Mouse (Mus musculus) T-helper 2 cell (primary cell): ENCODE results near the gene Rpl41.
"Not testable (repeated sequence)": the region's sequence is repeated elsewhere in the genome, so short reads cannot be mapped to it uniquely, and the experiment has no call there.

Experiments
- in situ Hi-C: fragments of 300-600 bp; cut with MboI, MseI; formaldehyde crosslinking; loops from one replicate; pipeline ENCODE4 v1.15.1; 2025; ENCODE audit warnings: high pct_unique_total_duplicates

Rpl41 gene

DNA sequence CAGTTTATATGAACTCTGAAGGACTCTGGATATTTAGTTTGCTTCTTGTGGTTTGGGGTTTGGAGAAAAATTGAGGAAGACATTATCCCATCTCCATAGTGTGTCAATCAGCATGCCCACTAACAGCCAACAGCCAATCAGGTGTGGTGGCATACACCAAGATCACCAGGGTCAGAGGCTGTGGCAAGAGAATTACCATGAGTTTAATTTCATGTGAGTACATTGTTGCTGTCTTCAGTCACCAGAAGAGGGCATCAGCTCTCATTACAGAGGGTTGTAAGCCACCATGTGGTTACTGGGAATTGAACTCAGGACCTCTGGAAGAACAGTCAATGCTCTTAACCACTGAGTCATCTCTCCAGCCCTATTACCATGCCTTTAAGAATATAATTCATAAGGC lies 7.2 kb upstream of the Rpl41 start:
- in situ Hi-C loops, result no loop called here

- in situ Hi-C loops, result not testable (repeated sequence)
Observed at GRCm38 (mm10) chr10:128555567-128555966, 6.5 kb upstream of the Rpl41 start.

DNA sequence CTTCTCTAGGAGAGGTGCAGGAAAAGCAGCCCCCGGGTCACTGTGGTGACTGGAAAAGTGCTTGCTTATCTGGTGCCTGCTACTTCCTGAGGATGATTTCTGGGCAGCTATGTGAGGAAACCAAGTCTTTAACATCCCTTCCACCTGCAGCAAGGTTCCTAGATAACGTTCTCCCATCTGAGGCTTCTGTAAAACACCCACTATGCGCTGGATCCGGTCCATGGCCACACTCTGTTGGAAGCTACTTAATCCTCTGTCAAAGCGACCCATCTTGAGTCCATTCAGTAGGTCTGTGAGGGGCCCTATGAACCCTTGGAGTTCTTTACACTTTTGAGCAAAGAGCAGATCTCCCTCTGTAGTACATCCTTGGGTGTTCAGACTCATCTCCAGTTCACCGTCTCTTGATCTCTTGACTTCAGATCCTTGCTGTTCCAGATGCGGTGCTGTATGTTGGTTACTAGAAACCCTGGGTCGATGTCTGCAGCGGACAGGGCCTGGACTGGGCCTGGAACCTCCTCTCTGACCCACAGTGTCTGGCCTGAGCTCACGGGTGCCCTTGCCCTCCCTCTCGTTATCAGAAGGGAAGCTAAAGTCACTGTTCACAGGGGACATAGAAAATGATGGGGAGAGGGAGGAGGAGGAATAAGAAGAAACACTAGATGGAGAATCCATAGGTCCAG lies 1.2 kb upstream of the Rpl41 start:
- in situ Hi-C loops, result not testable (repeated sequence)

DNA sequence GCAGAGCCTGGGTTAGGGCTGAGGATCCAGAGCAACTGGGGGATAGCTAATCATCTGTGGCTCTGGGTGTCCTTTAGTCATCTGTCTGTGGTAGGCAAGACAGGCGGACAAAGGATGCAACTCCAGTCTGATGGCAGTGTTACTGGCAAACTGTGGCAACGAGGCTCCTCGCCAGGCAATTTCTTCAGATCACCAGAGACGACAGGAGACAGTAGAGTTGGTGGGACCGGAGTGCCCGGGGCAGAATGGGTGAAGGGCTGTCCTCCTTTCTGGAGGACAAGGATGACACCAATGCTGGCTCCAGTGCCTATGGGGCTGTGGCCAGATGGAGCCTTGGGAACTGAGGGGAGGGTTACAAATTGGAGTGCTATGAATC lies 565 bp upstream of the Rpl41 start:
- in situ Hi-C loops, result not testable (repeated sequence)

DNA sequence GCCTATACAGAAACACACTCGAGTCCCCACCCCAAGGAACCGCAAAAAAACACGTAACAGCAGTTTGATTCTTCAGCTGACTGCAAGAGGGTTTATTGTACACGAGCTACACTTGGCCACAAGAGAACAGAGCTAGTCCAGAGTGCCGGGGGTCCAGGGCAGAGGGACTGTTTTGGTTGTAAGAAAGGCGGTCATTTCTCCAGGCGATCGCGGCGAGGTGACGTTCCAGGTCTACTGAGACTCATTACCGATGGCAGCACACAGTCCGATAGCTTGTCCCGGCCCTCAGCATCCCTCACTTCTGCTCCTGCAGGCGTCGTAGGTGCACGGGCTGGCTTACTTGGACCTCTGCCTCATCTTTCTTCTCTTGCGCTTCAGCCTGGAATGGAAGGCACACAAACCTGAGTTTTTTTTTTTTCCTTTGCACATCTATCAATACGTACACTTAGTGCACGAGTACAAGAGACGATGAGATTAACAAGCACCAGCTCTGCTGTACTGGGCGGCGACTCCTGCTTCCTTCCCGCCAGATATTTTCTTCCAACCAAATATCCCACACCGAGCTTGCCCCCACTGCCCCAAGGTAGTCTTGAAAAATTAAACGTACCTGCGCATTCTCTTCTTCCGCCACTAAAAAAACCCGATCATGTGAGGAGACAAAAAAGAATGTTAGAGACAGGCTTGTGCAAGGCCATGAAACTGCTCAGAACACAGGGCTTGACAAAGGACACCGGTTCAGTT lies 884 bp downstream of the Rpl41 start:
- in situ Hi-C loops, result not testable (repeated sequence)

DNA sequence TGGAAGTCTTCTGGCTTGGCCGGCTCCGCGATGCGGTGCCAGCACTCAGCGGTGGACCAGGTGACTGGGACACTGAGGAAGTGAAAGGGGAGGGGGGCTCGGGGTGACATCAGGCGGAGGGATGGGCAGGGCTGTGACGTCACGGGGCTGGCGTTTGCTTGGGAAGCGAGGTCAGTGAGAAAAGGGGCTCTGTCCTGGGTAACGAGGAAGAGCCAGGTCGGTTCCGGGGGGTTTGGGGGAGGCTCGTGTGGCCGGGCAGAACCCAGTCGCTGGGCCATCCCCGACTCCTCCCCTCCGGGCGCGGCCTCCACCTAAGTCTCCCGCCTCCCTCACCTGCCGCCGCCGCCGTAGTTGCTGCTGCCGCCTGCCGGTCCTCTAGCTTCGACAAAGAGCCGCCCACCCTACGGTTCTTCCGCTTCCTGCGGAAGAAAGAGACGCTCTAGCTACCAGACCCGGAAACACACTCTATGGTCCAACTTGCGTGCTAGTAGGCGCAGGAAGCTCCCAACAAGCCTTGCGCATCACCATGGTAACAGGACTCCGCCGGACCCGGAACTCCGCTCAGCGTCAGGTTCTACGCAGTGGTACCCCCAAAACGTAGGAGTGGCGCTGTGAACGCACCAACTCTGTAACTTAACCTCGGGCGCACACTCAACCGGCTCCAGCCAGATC lies 1.6 kb downstream of the Rpl41 start, which contains the start of gene Zc3h10:
Gene Zc3h10 (minus strand): TSS at position 414 of the 672 bp plus-strand sequence.
- in situ Hi-C loops, result no loop called here

DNA sequence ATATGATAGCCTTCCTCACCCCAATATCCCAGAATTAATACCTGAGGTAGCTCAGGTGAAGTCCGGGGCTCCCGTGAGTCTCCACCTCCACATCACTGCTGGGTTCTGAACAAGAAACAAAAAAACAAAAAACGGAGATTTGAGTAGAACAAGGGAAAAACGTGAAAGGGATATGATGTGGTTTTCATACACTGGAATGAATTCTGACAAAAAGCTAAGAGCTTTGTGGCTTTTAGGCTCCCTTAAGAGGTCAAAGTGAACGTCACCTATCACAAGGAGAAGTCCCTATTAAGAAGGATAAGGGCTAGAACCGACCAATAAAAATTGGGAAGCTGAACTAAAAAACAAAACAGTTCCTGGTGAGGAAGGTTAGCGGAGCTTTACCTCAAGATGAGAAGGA lies 2.3 kb downstream of the Rpl41 start:
- in situ Hi-C loops, result no loop called here

DNA sequence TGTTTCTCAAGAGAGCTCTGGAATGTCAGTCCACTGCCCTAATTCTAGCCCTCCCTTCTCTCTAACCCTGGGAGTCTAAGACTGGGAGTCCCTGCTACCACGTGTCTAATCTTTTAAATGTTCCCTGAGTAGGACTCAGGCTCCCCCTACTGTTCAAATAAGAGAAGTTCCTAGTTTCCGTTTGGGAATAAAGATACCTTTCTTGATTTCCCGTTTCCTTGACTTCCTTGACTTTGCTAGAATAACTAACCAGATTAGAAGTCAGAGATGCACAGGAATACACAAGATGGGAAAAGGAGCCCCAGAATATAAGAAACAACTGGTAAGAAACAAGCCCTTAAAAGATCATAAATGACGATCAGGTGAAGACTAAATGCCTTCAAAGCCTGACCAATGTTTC lies 2.7 kb downstream of the Rpl41 start:
- in situ Hi-C loops, result no loop called here

- in situ Hi-C loops, result no loop called here
Observed at GRCm38 (mm10) chr10:128545570-128545898, 3.6 kb downstream of the Rpl41 start.

DNA sequence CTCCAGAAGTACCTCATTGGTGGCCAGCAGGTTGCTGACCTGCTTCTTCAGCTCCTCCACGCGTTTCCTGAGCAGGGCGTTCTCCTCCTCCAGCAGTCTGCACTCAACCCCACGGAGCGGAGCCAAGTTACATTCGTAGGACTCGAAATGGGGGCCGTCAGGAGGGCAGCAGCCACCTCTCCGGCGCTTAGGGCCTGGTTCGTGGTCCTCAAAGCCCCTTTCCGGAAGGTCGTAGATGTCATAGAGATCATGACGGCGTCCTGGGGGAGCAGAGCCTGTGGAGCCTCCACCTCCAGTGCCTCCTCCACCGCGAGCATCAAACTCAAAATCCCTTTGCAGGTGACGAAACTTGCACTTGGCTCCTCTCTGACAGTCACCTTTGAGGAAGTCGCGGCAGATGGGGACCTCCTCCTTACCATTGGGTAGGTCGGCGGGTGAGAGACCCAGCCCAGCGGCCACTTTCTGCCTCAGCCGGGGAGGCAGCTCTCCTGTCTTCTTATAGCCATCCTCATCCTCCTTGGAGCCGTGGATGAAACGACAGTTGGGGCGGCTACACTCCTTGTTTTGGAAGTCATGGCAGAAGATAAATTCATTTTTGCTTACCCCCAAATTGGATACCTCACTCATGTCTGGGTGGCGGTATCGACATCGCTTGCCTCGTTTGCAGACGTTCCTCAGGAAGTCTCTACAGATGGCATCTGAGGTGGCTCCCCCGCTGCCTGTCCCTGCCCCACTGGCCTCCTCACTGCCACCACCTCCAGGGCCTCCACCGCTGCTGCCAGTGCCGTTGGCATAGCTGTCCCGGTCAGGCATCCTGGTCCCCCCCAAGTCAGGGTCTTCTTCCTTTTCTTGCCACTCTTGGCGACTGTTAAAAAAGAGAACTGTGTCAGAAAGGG lies 4.2 kb downstream of the Rpl41 start:
- in situ Hi-C loops, result no loop called here

DNA sequence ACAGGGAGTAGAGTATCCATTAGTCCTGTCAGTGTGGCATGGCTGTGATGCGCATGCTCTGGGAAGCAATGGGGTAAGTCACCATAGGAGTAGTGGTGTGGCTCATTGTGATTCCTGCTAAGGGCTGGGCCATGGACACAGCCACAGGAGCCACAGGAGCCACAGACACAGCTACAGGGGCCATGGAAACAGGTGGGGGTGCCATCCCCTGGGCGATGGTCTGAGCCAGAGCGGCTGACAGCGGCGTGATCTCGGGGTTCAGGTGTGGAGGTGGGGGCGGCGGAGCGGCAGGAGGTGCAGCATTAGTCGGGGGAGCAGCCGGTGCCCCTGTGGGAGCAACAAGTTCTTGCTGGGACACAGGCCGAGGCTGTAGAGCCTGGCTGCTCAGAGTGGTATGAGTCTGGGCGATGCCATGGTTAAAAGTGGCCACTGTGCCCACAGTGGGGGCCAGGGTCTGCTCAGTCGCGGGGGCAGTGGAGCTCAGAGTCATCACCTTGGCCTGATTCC lies 4.9 kb downstream of the Rpl41 start:
- in situ Hi-C loops, result no loop called here

GRCm38 (mm10) chr10:128543100-128543499 lies 6.0 kb downstream of the Rpl41 start:
- in situ Hi-C loops, result no loop called here

GRCm38 (mm10) chr10:128538340-128538870 lies 10.7 kb downstream of the Rpl41 start:
- in situ Hi-C loops, result no loop called here

DNA sequence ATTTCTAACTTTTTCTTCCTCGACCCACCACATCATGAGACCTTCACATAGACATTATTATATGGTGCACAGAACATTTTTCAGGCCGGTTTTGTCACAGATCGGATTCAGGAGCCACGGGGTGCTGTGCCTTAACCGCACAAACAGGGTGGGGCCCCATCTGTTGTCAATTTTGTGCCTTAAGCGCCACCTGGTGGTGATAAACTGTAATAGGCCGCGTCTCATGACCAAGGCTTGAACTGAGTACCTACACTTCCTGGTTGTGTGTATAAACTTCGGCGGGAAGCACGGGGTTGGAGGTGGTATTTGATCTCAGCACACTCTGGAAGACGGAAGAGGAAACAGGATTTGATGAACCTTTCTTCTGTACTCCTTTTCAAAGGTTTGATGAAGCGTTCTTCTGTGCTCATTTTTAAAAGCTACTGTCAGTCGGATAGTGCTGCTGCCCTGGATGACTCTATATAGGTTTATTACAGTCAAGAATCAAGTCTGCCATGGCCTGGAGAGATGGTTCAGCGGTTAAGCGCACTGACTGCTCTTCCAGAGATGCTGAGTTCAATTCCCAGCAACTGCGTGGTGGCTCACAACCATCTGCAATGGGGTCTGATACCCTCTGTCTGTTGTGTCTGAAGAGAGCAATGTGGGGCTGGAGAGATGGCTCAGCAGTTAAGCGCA lies 12.7 kb downstream of the Rpl41 start:
- in situ Hi-C loops, result no loop called here

GRCm38 (mm10) chr10:128535624-128536265 lies 13.4 kb downstream of the Rpl41 start:
- in situ Hi-C loops, result no loop called here

DNA sequence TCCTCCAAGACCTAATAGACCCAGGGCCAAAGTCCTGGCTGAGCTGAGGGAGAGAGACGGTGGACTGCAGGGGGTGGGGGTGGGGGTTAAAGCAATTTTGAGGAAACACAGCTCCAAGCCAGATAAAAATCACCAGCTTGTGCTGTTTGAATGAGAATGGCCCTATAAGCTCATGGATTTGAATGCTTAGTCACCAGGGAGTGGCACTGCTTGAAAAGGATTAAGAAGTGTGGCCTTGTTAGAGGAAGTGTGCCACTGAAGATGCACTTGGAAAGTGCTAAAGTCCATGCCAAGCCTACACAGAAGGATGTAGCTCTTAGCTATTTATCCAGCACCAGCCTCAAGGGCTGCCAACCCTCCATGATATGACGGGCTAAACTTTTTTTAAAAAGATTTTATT lies 13.9 kb downstream of the Rpl41 start:
- in situ Hi-C loops, result no loop called here

GRCm38 (mm10) chr10:128526366-128527356 lies 22.4 kb downstream of the Rpl41 start:
- in situ Hi-C loops, result loop anchor here (5.0 kb wide), 1 partner anchor 34 kb away; the partner anchor contains the start of gene Myl6

- in situ Hi-C loops, result loop anchor here (5.0 kb wide), 1 partner anchor 33 kb away; the partner anchor contains the start of gene Myl6
Observed at GRCm38 (mm10) chr10:128525671-128526308, 23.3 kb downstream of the Rpl41 start, which contains the start of gene Esyt1. TSS of gene Esyt1 (minus strand) at chr10:128525871.
